Mouse (Mus musculus): ENCODE results near the gene Gys2.

The Gys2 gene

GRCm38 (mm10) chr6:142455314-142455996 is 17.5 kb downstream of the Gys2 start:
- no peak for DNase-seq

- DNase-seq, result no peak
Measured at GRCm38 (mm10) chr6:142453311-142453710, 19.6 kb downstream of the Gys2 start.

- no peak for DNase-seq
Measured at GRCm38 (mm10) chr6:142451381-142451780, 21.5 kb downstream of the Gys2 start.

- DNase-seq, result no peak
Measured at GRCm38 (mm10) chr6:142429072-142429471, 43.8 kb downstream of the Gys2 start.

GRCm38 (mm10) chr6:142424976-142425375 is 47.9 kb downstream of the Gys2 start:
- DNase-seq, result no peak

- no peak for DNase-seq
Measured at GRCm38 (mm10) chr6:142414597-142414996, 58.3 kb downstream of the Gys2 start.

- no peak for DNase-seq
Measured at GRCm38 (mm10) chr6:142413845-142414244, 59.1 kb downstream of the Gys2 start.

GRCm38 (mm10) chr6:142412906-142413491 is 59.9 kb downstream of the Gys2 start, which contains the start of gene Spx:
TSS of gene Spx (plus strand) at chr6:142413441.
- no peak for DNase-seq

GRCm38 (mm10) chr6:142411140-142411539 is 61.8 kb downstream of the Gys2 start:
- DNase-seq, result no peak

- DNase-seq, result no peak
Measured at GRCm38 (mm10) chr6:142395756-142396155, 77.2 kb downstream of the Gys2 start.

GRCm38 (mm10) chr6:142394669-142395068 is 78.2 kb downstream of the Gys2 start:
- DNase-seq, result peak; percentile 14 to 18

GRCm38 (mm10) chr6:142392312-142392711 is 80.6 kb downstream of the Gys2 start:
- no peak for DNase-seq

- DNase-seq, result no peak
Measured at GRCm38 (mm10) chr6:142389101-142389500, 83.8 kb downstream of the Gys2 start.

GRCm38 (mm10) chr6:142387755-142388271 is 85.1 kb downstream of the Gys2 start:
- no peak for DNase-seq

- peak; percentile 98 to 99 for DNase-seq
Measured at GRCm38 (mm10) chr6:142387011-142387754, 85.7 kb downstream of the Gys2 start, which contains the start of the genes Recql and Golt1b. TSS of gene Recql (minus strand) at chr6:142387087. TSS of gene Golt1b (plus strand) at chr6:142387221.

GRCm38 (mm10) chr6:142386285-142387010 is 86.5 kb downstream of the Gys2 start:
- no peak for DNase-seq

GRCm38 (mm10) chr6:142384521-142384920 is 88.4 kb downstream of the Gys2 start:
- no peak for DNase-seq

- DNase-seq, result no peak
Measured at GRCm38 (mm10) chr6:142381615-142382014, 91.3 kb downstream of the Gys2 start.

- no peak for DNase-seq
Measured at GRCm38 (mm10) chr6:142379961-142380360, 92.9 kb downstream of the Gys2 start.

GRCm38 (mm10) chr6:142378576-142379330 is 94.2 kb downstream of the Gys2 start:
- DNase-seq, result no peak

GRCm38 (mm10) chr6:142377081-142377480 is 95.8 kb downstream of the Gys2 start:
- no peak for DNase-seq

Data from cerebellum, postnatal 36 days (tissue).